In genomic region chr11:105731989-105732531, GRCm38 (mm10) we compare ENCODE assay signal across 10 mouse cellular contexts.
DNase-seq lines count a peak whose midpoint lies in the region; ATAC-seq and TF ChIP-seq lines count a peak whose summit lies in the region.
"Had no signal": no experiment of that assay in that cellular context is flagged by ENCODE, and none has a peak within 500 bp of the region (broad histone marks: within the 10 kb centered on the region; RNA-seq: fewer than 3 reads in every experiment).

No protein-coding gene starts in this region.

- H3K36me3 ChIP-seq in lung, embryonic 14.5 days (ENCODE audit: insufficient read depth) = no peaks in the 10 kb centered on the region
- no peaks in the 10 kb centered on the region for H3K36me3 ChIP-seq in hindbrain, embryonic 15.5 days
- H3K36me3 ChIP-seq: lung, embryonic 15.5 days had no signal

- H3K9ac ChIP-seq in lung, embryonic 14.5 days = no peak overlapping the region
- H3K9ac ChIP-seq in hindbrain, embryonic 15.5 days = peak overlapping the region; percentile 13; the same call in 1 of the 2 replicates
- H3K9ac ChIP-seq: lung, embryonic 15.5 days had no signal

- ATAC-seq in frontal cortex, adult (ENCODE audit: low TSS enrichment) = peak; percentile 62; the same call in 1 of the 2 replicates
- no peak for ATAC-seq in lung, embryonic 14.5 days (ENCODE audit: insufficient read depth)
- peak; percentile 63; the same call in 1 of the 2 replicates for ATAC-seq in hindbrain, embryonic 15.5 days (ENCODE audit: low FRiP score, low read depth)
- ATAC-seq in erythroblast, adult 5-6 weeks (replicated peaks; ENCODE audit: low FRiP score, poor library complexity, severe bottlenecking) = no peak

- H3K27me3 ChIP-seq in lung, embryonic 14.5 days (ENCODE audit: insufficient read depth, low read length) = no peaks in the 10 kb centered on the region
- no peaks in the 10 kb centered on the region for H3K27me3 ChIP-seq in hindbrain, embryonic 15.5 days
- H3K27me3 ChIP-seq: lung, embryonic 15.5 days had no signal

- H3K4me2 ChIP-seq in lung, embryonic 14.5 days = no peak overlapping the region
- H3K4me2 ChIP-seq in hindbrain, embryonic 15.5 days = peak overlapping the region; percentile 48
- H3K4me2 ChIP-seq: lung, embryonic 15.5 days had no signal

- no peak overlapping the region for H3K27ac ChIP-seq in lung, embryonic 14.5 days (ENCODE audit: low read depth)
- peak overlapping the region; percentile 78 for H3K27ac ChIP-seq in hindbrain, embryonic 15.5 days (replicated peaks)
- H3K27ac ChIP-seq: kidney, postnatal 0 days; lung, embryonic 15.5 days had no signal

- 37% methylated on average over 4 of the region's 4 CpGs for WGBS in lung, embryonic 14.5 days
- 27% methylated on average over 4 of the region's 4 CpGs for WGBS in hindbrain, embryonic 15.5 days

- no peak for TF ChIP-seq CTCF in lung, embryonic 14.5 days (IDR thresholded peaks at IDR 0.05; ENCODE audit: low read depth)

- H3K9me3 ChIP-seq in lung, embryonic 14.5 days (ENCODE audit: low read depth, low read length) = no peaks in the 10 kb centered on the region
- H3K9me3 ChIP-seq in hindbrain, embryonic 15.5 days = no peaks in the 10 kb centered on the region
- H3K9me3 ChIP-seq: lung, embryonic 15.5 days had no signal

- H3K4me1 ChIP-seq in lung, embryonic 14.5 days (ENCODE audit: insufficient read depth) = no peaks in the 10 kb centered on the region
- peaks cover 14% of the 10 kb centered on the region for H3K4me1 ChIP-seq in hindbrain, embryonic 15.5 days (replicated peaks)
- H3K4me1 ChIP-seq: lung, embryonic 15.5 days had no signal

- DNase-seq in frontal cortex, postnatal 36 days (ENCODE audit: low spot score in 2 of 2) = no peak
- DNase-seq in lung, embryonic 14.5 days = peak; percentile 18
- no peak for DNase-seq in lung, postnatal 36 days
- peak; percentile 1 for DNase-seq in skeletal muscle tissue, adult 2 months (ENCODE audit: low read depth, low spot score)
- DNase-seq: adrenal gland, postnatal 36 days had no signal

- no peak overlapping the region for H3K4me3 ChIP-seq in lung, embryonic 14.5 days (ENCODE audit: low read depth, low read length)
- peak overlapping the region; percentile 26 for H3K4me3 ChIP-seq in hindbrain, embryonic 15.5 days
- H3K4me3 ChIP-seq: lung, embryonic 15.5 days had no signal

Comparison
In these comparisons a context has a peak if more than half of its experiments do, and no peak if none do; other contexts are left out.
1. DNase-seq: peak in lung, embryonic 14.5 days (single experiment) and skeletal muscle tissue, adult 2 months (single experiment); none in frontal cortex, postnatal 36 days (0 of 2) and lung, postnatal 36 days (single experiment).
2. ATAC-seq: peak in frontal cortex, adult (single experiment) and hindbrain, embryonic 15.5 days (single experiment); none in lung, embryonic 14.5 days (single experiment) and erythroblast, adult 5-6 weeks (single experiment).